Mouse (Mus musculus): Measurements from ENCODE around the gene Ap5z1.

GRCm38 (mm10) chr5:142428691-142429090, 35.1 kb upstream of the Ap5z1 start:
- TF ChIP-seq CTCF (IDR thresholded peaks at IDR 0.05; ENCODE audit: low read depth, low read length) (no peak), GATA1 (IDR thresholded peaks at IDR 0.05; ENCODE audit: borderline replicate concordance, low read length) (no peak), TAL1 (conservative IDR thresholded peaks at IDR 0.05; ENCODE audit: low read depth, low read length) (no peak)
